Mouse (Mus musculus) hindbrain, embryonic 14.5 days (tissue): ENCODE results near the gene Tsks. TPM values are rescaled to one million over a fixed set of nuclear protein-coding genes. Genes with fewer than 3 reads are reported as not detected.

ENCODE experiments used
- ATAC-seq: fragments of 200-750 bp; cut with Nextera tagmentation; 2 replicates; pipeline ENCODE4 v1.8.0; 2017; ENCODE audit warnings: moderate number of reproducible peaks, mild to moderate bottlenecking, moderate TSS enrichment, moderate library complexity; ENCODE audit not compliant: low FRiP score
- DNase-seq: peaks from one replicate; pipeline ENCODE4 v3.0.0-alpha.2; 2015; ENCODE audit warnings: low spot score
- H3K27ac ChIP-seq: fragments of 300-500 bp; sonication (generic); 2 replicates; pipeline ENCODE4 v1.5.1; 2014; ENCODE audit warnings: mild to moderate bottlenecking, moderate library complexity
- H3K27me3 ChIP-seq: fragments of 300-500 bp; sonication (generic); 2 replicates; pipeline ENCODE4 v1.6.1; 2014; ENCODE audit warnings: mild to moderate bottlenecking, low read length, mixed read lengths; ENCODE audit not compliant: control insufficient read depth, insufficient read depth
- H3K36me3 ChIP-seq: fragments of 300-500 bp; sonication (generic); replicated peaks from 2 replicates; pipeline ENCODE4 v1.6.1; 2014; ENCODE audit not compliant: control insufficient read depth, insufficient read depth
- H3K4me1 ChIP-seq: fragments of 300-500 bp; sonication (generic); replicated peaks from 2 replicates; pipeline ENCODE4 v1.6.1; 2014; ENCODE audit warnings: antibody characterized with exemption, low read length, mixed read lengths; ENCODE audit not compliant: control insufficient read depth, insufficient read depth
- H3K4me2 ChIP-seq: fragments of 300-500 bp; sonication (generic); replicated peaks from 2 replicates; pipeline ENCODE4 v1.6.1; 2014; ENCODE audit warnings: mild to moderate bottlenecking, moderate library complexity
- H3K4me3 ChIP-seq: fragments of 300-500 bp; sonication (generic); replicated peaks from 2 replicates; pipeline ENCODE4 v1.5.1; 2014; ENCODE audit warnings: mild to moderate bottlenecking, low read length
- H3K9ac ChIP-seq: fragments of 300-500 bp; sonication (generic); 2 replicates; pipeline ENCODE4 v1.6.1; 2014
- H3K9me3 ChIP-seq: fragments of 300-500 bp; sonication (generic); 2 replicates; pipeline ENCODE4 v1.6.1; 2016; ENCODE audit warnings: low read length; ENCODE audit not compliant: control insufficient read depth
- WGBS: fragments of 180-500 bp; shearing (Covaris S2); extraction: QIAGEN DNeasy Blood & Tissue Kit; methylation state at CpG from one replicate; pipeline ENCODE4 v1.1.7; 2014; 5-methylcytosine and 5-hydroxymethylcytosine counted together
- polyA plus RNA-seq: library from polyadenylated mRNA; unstranded; fragments of >200 nt; fragmentation: Nextera tagmentation; extraction: Ambion mirVana; gene quantifications from 2 replicates; pipeline ENCODE4 v1.2.1, GENCODE M21; 2014

Tsks gene
- polyA plus RNA-seq, 1 experiment from 2014 or later: 0.33 TPM

DNA sequence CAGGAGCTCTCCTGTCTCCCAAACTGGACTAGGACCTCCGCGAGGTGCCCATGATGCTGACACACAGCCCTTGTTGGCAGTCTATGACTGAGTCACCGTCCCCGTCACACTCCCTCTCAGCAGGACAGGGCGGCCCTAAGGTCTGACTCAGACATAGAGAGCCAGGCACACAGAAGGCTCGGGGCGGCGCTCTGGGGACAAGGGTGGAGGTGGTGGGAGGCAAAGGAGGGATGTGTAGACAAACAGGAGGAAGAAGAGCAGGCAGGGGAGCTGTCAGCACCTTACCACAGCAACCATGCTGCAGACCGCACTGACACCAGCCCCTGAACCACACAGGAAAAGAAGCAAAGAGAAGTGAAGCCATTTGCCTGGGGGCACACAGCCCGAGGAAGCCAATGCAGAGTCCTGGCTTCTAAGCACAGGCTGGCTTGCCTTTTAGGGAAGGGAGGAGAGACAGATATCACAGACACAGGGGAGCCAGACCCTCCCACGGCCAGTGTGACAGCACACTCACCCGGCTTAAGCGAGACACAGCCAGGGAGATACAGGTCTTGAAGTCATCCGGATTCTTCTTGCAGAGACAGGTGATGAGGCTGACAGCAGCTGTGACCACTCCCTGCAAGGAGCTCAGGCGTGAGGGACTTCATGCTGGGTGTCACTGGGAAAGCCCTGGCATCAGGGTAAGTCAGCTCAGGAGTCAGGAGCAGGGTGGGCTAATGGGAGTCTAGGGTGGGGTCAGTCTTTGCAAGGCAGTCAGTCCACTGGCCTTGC lies 34.1 kb upstream of the Tsks start:
- H3K4me2 ChIP-seq: no peak overlapping the region
- H3K4me3 ChIP-seq: no peak overlapping the region
- no peak overlapping the region for H3K27ac ChIP-seq
- peaks cover 98% of the 10 kb centered on the region for H3K36me3 ChIP-seq
- no peaks in the 10 kb centered on the region for H3K4me1 ChIP-seq
- ATAC-seq (no peak), DNase-seq (no peak)
- H3K9ac ChIP-seq: no peak overlapping the region
- no peaks in the 10 kb centered on the region for H3K9me3 ChIP-seq
- 92% methylated on average over 15 of the region's 15 CpGs for WGBS
- no peaks in the 10 kb centered on the region for H3K27me3 ChIP-seq

DNA sequence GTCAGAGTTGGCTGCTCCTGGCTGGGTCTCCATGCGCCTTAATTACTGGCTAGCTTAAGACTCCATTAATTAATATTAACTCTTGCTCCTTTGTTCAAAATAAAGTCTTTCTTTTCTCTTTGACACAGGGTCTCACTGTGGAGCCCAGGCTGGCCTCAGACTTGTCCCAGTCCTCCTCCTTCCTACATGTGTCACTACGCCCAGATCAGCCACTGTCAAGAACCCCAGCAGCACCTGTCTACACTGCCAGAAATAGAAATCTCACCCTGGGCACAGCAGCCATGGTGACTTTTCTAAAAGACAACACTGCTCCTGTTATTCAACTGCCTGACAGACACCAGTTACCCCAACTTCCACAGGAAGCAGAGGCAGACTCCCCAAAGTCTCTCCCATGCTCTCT lies 28.6 kb upstream of the Tsks start:
- WGBS: 92% methylated on average over 2 of the region's 2 CpGs
- H3K36me3 ChIP-seq: peaks cover 71% of the 10 kb centered on the region

DNA sequence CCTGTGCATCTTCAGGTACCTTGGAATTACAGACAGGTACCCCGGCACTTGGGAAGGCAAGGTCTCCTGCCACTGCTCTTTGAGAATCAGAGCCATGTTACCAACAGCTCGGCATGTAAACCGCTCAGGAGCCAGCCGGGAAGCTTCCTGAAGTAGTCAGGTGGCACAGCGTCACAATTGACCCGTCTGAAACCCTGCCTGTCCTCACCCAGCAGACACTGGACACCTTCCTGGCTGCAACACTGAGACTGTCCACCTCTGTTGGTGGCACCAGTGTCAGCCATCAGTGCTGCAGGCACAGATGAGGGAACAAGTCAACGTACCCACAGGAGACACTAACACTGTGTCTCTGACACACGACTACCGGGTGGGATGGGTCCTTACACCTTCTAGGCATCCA lies 27.7 kb upstream of the Tsks start:
- Histone ChIP-seq H3K27ac (no peak overlapping the region), H3K36me3 (peaks cover 71% of the 10 kb centered on the region), H3K4me1 (no peaks in the 10 kb centered on the region), H3K4me3 (no peak overlapping the region), H3K9me3 (no peaks in the 10 kb centered on the region), H3K27me3 (no peaks in the 10 kb centered on the region), H3K9ac (no peak overlapping the region), H3K4me2 (no peak overlapping the region)
- DNase-seq (no peak), ATAC-seq (no peak)
- 94% methylated on average over 9 of the region's 9 CpGs for WGBS

More for the DNA sequence above, 28.6 kb upstream of the Tsks start:
- Histone ChIP-seq H3K4me1 (no peaks in the 10 kb centered on the region), H3K27me3 (no peaks in the 10 kb centered on the region), H3K9me3 (no peaks in the 10 kb centered on the region), H3K4me2 (no peak overlapping the region), H3K27ac (no peak overlapping the region), H3K9ac (no peak overlapping the region), H3K4me3 (no peak overlapping the region)
- ATAC-seq: no peak
- no peak for DNase-seq

DNA sequence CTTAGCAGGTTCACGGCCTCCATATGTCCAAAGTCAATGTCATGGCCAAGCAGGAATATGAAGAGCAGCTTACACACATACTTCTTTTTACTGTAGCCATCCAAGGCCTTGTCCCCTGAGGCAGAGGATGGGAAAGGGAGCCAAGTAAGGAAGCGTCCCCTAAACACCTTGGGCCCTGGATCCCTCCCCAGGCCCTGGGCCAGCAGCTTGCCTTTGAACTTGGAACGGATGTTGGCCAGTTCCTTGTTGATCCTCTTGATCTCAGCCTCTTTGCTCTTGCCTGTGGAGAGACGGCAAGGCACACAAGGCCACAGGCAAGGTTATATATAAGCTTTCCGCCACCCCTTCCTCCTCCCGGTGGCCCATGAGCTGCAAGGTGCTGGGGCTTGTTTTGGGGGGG lies 26.8 kb upstream of the Tsks start:
- Histone ChIP-seq H3K9ac (no peak overlapping the region), H3K27ac (no peak overlapping the region), H3K4me2 (no peak overlapping the region), H3K27me3 (no peaks in the 10 kb centered on the region), H3K36me3 (peaks cover 65% of the 10 kb centered on the region), H3K9me3 (no peaks in the 10 kb centered on the region), H3K4me3 (no peak overlapping the region), H3K4me1 (no peaks in the 10 kb centered on the region)
- 89% methylated on average over 6 of the region's 6 CpGs for WGBS
- no peak for DNase-seq
- ATAC-seq: no peak

DNA sequence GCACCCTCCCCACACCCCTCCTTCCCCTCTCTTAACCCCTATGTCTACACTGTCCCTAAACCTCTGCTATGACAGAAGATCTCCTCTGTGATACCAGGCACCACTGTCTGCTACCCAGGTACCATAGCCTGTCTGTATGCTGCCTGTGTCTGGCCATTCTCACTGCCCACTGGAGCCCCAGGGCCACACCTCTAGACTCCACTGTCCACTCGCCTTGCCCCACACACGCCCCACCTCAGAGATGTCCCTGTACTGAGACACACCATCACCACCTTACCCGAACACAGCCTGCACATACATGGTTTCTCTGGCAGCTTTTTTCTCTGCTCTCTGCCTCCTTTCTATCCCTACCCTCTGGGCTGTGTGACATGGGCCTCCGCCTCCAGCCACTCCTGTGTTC lies 26.1 kb upstream of the Tsks start:
- 94% methylated on average over 4 of the region's 4 CpGs for WGBS
- Histone ChIP-seq H3K27ac (no peak overlapping the region), H3K9ac (no peak overlapping the region), H3K4me1 (no peaks in the 10 kb centered on the region), H3K27me3 (no peaks in the 10 kb centered on the region), H3K4me3 (no peak overlapping the region), H3K36me3 (peaks cover 64% of the 10 kb centered on the region), H3K9me3 (no peaks in the 10 kb centered on the region), H3K4me2 (no peak overlapping the region)
- DNase-seq: no peak
- ATAC-seq: peak; percentile 47; the same call in 1 of the 2 replicates

DNA sequence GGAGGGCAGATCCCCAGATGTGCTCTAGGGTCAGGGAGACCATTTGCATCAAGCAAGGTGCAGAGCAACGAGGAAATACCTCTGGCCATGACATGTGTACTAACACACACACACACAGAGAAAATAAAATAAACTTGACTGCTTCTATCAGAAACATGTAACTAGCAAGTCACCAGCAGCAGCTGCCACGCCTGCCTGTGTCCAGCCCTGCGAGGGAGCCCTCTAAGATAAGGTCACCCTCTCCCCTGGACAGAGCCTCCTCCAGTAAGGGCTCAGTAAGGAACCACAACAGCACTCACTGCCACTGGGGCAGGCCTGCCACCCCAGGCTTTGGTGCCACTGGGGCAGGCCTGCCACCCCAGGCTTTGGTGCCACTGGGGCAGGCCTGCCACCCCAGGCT lies 24.8 kb upstream of the Tsks start:
- H3K4me3 ChIP-seq: no peak overlapping the region
- no peaks in the 10 kb centered on the region for H3K9me3 ChIP-seq
- no peak for ATAC-seq
- H3K4me1 ChIP-seq: no peaks in the 10 kb centered on the region
- no peak overlapping the region for H3K27ac ChIP-seq
- H3K27me3 ChIP-seq: no peaks in the 10 kb centered on the region
- H3K9ac ChIP-seq: no peak overlapping the region
- WGBS: 89% methylated on average over 3 of the region's 3 CpGs
- no peak overlapping the region for H3K4me2 ChIP-seq
- peaks cover 64% of the 10 kb centered on the region for H3K36me3 ChIP-seq
- no peak for DNase-seq

DNA sequence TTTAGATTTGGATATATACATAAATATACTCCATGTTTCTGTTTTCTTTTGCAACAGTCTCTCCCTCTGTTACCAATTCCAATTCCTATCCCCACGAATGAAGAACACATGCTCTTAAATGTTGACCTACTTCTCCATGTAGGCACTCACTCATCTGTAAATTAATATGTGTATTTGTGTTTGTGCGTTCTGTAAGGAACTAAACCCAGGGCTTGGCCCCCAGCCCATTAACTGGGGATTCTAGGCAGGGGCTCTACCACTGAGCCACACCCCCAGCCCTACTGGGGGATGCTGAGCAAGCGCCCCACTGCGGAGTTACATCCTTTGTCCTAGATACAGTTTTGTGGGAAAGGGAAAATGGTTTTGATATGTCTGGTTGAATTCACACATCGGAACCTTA lies 23.9 kb upstream of the Tsks start:
- Histone ChIP-seq H3K27me3 (no peaks in the 10 kb centered on the region), H3K9ac (no peak overlapping the region), H3K9me3 (no peaks in the 10 kb centered on the region), H3K4me1 (no peaks in the 10 kb centered on the region), H3K36me3 (peaks cover 64% of the 10 kb centered on the region), H3K4me2 (no peak overlapping the region), H3K27ac (no peak overlapping the region), H3K4me3 (no peak overlapping the region)
- DNase-seq (no peak), ATAC-seq (no peak)
- 94% methylated on average over 5 of the region's 5 CpGs for WGBS

DNA sequence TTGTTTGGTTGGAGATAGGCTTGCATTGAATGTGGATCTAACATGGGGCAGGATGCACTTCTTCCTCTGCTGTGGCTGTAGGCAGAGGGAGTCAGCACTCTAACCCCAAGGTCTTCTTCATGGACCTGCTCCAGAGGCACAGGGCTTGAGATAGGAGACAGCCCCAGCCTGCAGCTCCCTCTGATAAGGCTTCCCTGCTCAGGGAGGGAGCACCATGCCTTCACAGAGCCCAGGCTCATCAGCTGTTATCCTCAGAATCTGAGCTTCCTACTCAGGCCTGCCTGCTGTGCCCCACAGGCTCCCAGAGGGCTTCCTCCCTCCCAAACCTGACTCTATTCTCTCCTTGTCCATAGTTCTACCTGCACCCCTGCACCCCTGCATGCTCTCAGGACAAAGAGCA lies 20.5 kb upstream of the Tsks start:
- no peak overlapping the region for H3K27ac ChIP-seq
- no peaks in the 10 kb centered on the region for H3K27me3 ChIP-seq
- ATAC-seq (no peak), DNase-seq (no peak)
- no peaks in the 10 kb centered on the region for H3K9me3 ChIP-seq
- no peaks in the 10 kb centered on the region; the same call in 1 of the 2 replicates for H3K4me1 ChIP-seq
- no peak overlapping the region for H3K9ac ChIP-seq
- peaks cover 60% of the 10 kb centered on the region for H3K36me3 ChIP-seq
- H3K4me2 ChIP-seq: no peak overlapping the region
- no peak overlapping the region for H3K4me3 ChIP-seq

DNA sequence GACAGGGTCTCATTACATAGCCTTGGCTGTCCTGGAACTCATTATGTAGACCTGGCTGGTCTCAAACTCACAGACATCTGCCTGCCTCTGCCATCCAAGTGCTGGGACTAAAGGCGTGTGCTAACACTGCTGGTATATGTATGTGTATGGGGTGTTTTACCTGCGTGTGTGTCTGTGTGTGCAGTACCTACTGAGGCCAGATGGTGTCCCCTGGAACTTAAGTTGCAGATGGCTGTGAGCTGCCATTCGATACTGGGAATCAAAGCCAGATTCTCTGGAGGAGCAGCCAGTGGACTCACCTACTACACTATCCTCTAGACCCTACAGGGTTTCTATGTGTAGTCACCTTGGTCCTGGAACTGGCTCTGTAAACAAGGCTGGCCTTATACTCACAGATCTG lies 17.5 kb upstream of the Tsks start:
- no peak for DNase-seq

DNA sequence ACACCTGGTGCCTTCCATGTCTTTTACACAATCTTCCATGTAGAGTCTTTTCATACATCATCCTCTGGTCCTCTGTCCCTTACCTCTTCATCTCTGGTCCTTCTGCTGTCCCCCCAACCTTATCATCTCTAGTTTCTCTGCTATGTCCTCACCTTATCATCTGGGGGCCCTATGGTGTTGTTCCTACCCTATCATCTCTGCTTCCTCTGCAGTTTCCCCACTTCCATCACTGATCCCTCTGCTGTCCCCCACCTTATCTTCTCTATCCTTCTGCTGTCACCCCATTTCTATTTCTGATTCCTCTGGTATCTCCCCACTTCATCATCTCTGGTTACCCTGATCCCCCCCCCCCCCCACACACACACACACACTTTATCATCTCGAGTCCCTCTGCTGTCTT lies 14.4 kb upstream of the Tsks start:
- H3K4me1 ChIP-seq: peaks cover 16% of the 10 kb centered on the region
- no peaks in the 10 kb centered on the region for H3K27me3 ChIP-seq
- H3K27ac ChIP-seq: no peak overlapping the region
- DNase-seq: no peak
- ATAC-seq: no peak
- H3K9ac ChIP-seq: peak overlapping the region; percentile 94
- peak overlapping the region; percentile 76 for H3K4me2 ChIP-seq
- 0% methylated on average over 1 of the region's 1 CpGs for WGBS
- peak overlapping the region; percentile 84 for H3K4me3 ChIP-seq
- no peaks in the 10 kb centered on the region for H3K9me3 ChIP-seq
- H3K36me3 ChIP-seq: peaks cover 27% of the 10 kb centered on the region

More for the DNA sequence above, 17.5 kb upstream of the Tsks start:
- H3K9ac ChIP-seq: no peak overlapping the region
- H3K9me3 ChIP-seq: no peaks in the 10 kb centered on the region
- no peak overlapping the region for H3K4me2 ChIP-seq
- WGBS: 79% methylated on average over 3 of the region's 3 CpGs
- H3K27ac ChIP-seq: no peak overlapping the region
- H3K36me3 ChIP-seq: peaks cover 49% of the 10 kb centered on the region
- H3K4me3 ChIP-seq: no peak overlapping the region
- H3K4me1 ChIP-seq: peaks cover 15% of the 10 kb centered on the region
- no peak for ATAC-seq
- H3K27me3 ChIP-seq: no peaks in the 10 kb centered on the region
